Mouse (Mus musculus) MEL (cell line): ENCODE data around the gene Nsun5.

Experiments used
- BHLHE40 ChIP-seq: IDR thresholded peaks from 2 replicates; pipeline ENCODE4 v1.6.1; 2012; ENCODE audit warnings: low read depth, mild to moderate bottlenecking, inconsistent platforms, low read length, improper control_type of control experiment, borderline replicate concordance
- CTCF ChIP-seq, 3 experiments: IDR thresholded peaks in 2 of 3; conservative IDR thresholded peaks in 1 of 3; 2 replicates each; pipeline ENCODE4 v1.5.1; 2011 to 2012; ENCODE audit warnings: low read length in 3 of 3, low read depth in 2 of 3, mild to moderate bottlenecking in 2 of 3, improper control_type of control experiment in 1 of 3, inconsistent platforms in 1 of 3, mixed read lengths in 1 of 3, moderate library complexity in 1 of 3; ENCODE audit not compliant: control insufficient read depth in 1 of 3, insufficient read depth in 1 of 3, poor library complexity in 1 of 3, severe bottlenecking in 1 of 3
- E2F4 ChIP-seq: IDR thresholded peaks from 2 replicates; pipeline ENCODE4 v1.6.1; 2011; ENCODE audit warnings: low read depth, low read length, improper control_type of control experiment, borderline replicate concordance
- EP300 ChIP-seq, 2 experiments: IDR thresholded peaks; 2 replicates each; pipeline ENCODE4 v1.6.1; 2011; ENCODE audit warnings: improper control_type of control experiment in 2 of 2, low read length in 2 of 2, low read depth in 1 of 2, mild to moderate bottlenecking in 1 of 2
- HCFC1 ChIP-seq: IDR thresholded peaks from 2 replicates; pipeline ENCODE4 v1.6.1; 2012; ENCODE audit warnings: low read depth, mild to moderate bottlenecking, inconsistent platforms, low read length, improper control_type of control experiment, moderate library complexity
- MAX ChIP-seq: IDR thresholded peaks from 2 replicates; pipeline ENCODE4 v1.6.1; 2011; ENCODE audit warnings: low read length, improper control_type of control experiment
- NRF1 ChIP-seq: IDR thresholded peaks from 2 replicates; pipeline ENCODE4 v1.6.1; 2014; ENCODE audit warnings: low read depth, mild to moderate bottlenecking, inconsistent platforms, low read length, improper control_type of control experiment, moderate library complexity; ENCODE audit not compliant: poor library complexity, insufficient read depth, severe bottlenecking
- POLR2A ChIP-seq, 2 experiments: IDR thresholded peaks; 2 replicates each; pipeline ENCODE4 v1.6.1; 2011 to 2012; ENCODE audit warnings: low read length in 2 of 2, mild to moderate bottlenecking in 2 of 2, control low read depth in 1 of 2, improper control_type of control experiment in 1 of 2, low read depth in 1 of 2, moderate library complexity in 1 of 2; ENCODE audit not compliant: control insufficient read depth in 1 of 2, insufficient read depth in 1 of 2, poor library complexity in 1 of 2
- POLR2AphosphoS5 ChIP-seq: IDR thresholded peaks from 2 replicates; pipeline ENCODE4 v1.6.1; 2012; ENCODE audit warnings: low read depth, borderline replicate concordance, mild to moderate bottlenecking, inconsistent platforms, low read length, moderate library complexity, mixed read lengths
- USF2 ChIP-seq, 2 experiments: IDR thresholded peaks; 2 replicates each; pipeline ENCODE4 v1.6.1; 2011 to 2012; ENCODE audit warnings: improper control_type of control experiment in 2 of 2, low read length in 2 of 2, borderline replicate concordance in 1 of 2, inconsistent platforms in 1 of 2, low read depth in 1 of 2, mild to moderate bottlenecking in 1 of 2; ENCODE audit not compliant: insufficient read depth in 1 of 2
- ZNF384 ChIP-seq: IDR thresholded peaks from 2 replicates; pipeline ENCODE4 v1.6.1; 2012; ENCODE audit warnings: low read depth, mild to moderate bottlenecking, inconsistent platforms, low read length, improper control_type of control experiment

DNA sequence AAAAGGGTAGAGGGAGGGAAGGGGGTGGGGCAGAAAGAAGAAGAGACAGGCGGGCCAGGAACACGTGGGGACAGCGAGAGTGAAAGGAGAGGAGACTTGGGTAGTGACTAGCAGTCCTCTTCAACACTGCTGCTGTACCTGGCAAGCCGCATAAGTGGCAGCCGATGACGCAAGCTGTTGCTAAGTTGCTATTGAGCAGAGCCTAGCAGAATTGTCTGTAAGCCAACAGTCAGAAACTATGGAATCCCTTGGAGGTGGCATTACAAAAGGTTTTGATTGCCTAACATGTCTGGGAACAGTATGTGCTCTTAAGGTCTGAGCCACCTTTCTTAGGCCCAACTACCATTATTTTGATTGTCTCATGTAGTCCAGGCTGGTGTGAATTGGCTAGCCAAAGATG lies 1.4 kb upstream of the Nsun5 start:
- TF ChIP-seq NRF1 (no peak), USF2 (IDR thresholded peaks at IDR 0.05; ENCODE audit: borderline replicate concordance in 1 of 2, insufficient read depth in 1 of 2, low read depth in 1 of 2, low read length in 2 of 2) (no peak), EP300 (IDR thresholded peaks at IDR 0.05; ENCODE audit: low read depth in 1 of 2, low read length in 2 of 2) (no peak), POLR2AphosphoS5 (no peak), CTCF (IDR thresholded peaks at IDR 0.05 in 2 of 3, conservative IDR thresholded peaks at IDR 0.05 in 1 of 3; ENCODE audit: control insufficient read depth in 1 of 3, insufficient read depth in 1 of 3, low read depth in 2 of 3, low read length in 3 of 3, poor library complexity in 1 of 3, severe bottlenecking in 1 of 3) (no peak), POLR2A (IDR thresholded peaks at IDR 0.05; ENCODE audit: control insufficient read depth in 1 of 2, insufficient read depth in 1 of 2, low read depth in 1 of 2, low read length in 2 of 2, poor library complexity in 1 of 2) (no peak), E2F4 (no peak), HCFC1 (no peak), BHLHE40 (no peak), ZNF384 (no peak), MAX (no peak)
